Mouse (Mus musculus) B cell, adult 62 days (primary cell): ENCODE measurements around the gene Nt5dc2. TPM values are rescaled to one million over a fixed set of nuclear protein-coding genes. Genes with fewer than 3 reads are reported as not detected.

Experiments used
- total RNA-seq: library from RNA; stranded (reverse); gene quantifications from 4 replicates; pipeline ENCODE4 v1.2.4, GENCODE M21; 2023

The Nt5dc2 gene
- 0.80 to 1.7 TPM (median 1.5 TPM) in 4 replicates for total RNA-seq

GRCm38 (mm10) chr14:31130236-31131220, at the start of gene Nt5dc2:
TSS of gene Nt5dc2 (plus strand) at chr14:31131053.

GRCm38 (mm10) chr14:31128826-31129219, 2.0 kb upstream of the Nt5dc2 start, which contains the start of gene Smim4:
TSS of gene Smim4 (minus strand) at chr14:31128956.

GRCm38 (mm10) chr14:31168425-31168824, 37.6 kb downstream of the Nt5dc2 start, which contains the start of gene Stab1:
TSS of gene Stab1 (minus strand) at chr14:31168641.

Other genes starting within 250 kb of the Nt5dc2 start
- 0.26 to 1.0 TPM (median 0.48 TPM) in 4 replicates for gene Itih4, start 244.6 kb upstream of the Nt5dc2 start, total RNA-seq
- gene Itih3, start 207.3 kb upstream of the Nt5dc2 start, total RNA-seq = not detected in 4 replicates
- gene Itih1, start 187.8 kb upstream of the Nt5dc2 start, total RNA-seq = not detected in 4 replicates
- 5.3 to 9.2 TPM (median 6.0 TPM) in 4 replicates for gene Nek4, start 179.7 kb upstream of the Nt5dc2 start, total RNA-seq
- 9.7 to 15.3 TPM (median 11.5 TPM) in 4 replicates for gene Glt8d1, start 129.7 kb upstream of the Nt5dc2 start, total RNA-seq
- 67.8 to 75.3 TPM (median 71.6 TPM) in 4 replicates for gene Spcs1, start 129.4 kb upstream of the Nt5dc2 start, total RNA-seq
- 76.6 to 84.3 TPM (median 79.4 TPM) in 4 replicates for gene Pbrm1, start 111.9 kb upstream of the Nt5dc2 start, total RNA-seq
- gene Gnl3, start 111.9 kb upstream of the Nt5dc2 start, total RNA-seq = 451 to 493 TPM (median 486 TPM) in 4 replicates
- 15.9 to 25.8 TPM (median 17.4 TPM) in 4 replicates for gene Smim4, start 2.1 kb upstream of the Nt5dc2 start, total RNA-seq
- 0.33 to 2.9 TPM (median 0.94 TPM) in 3 of 4 replicates, not detected in the other for gene Stab1, start 37.6 kb downstream of the Nt5dc2 start, total RNA-seq
- 2.0 TPM in 1 of 4 replicates, not detected in the others for gene Tnnc1, start 77.3 kb downstream of the Nt5dc2 start, total RNA-seq
- 318 to 343 TPM (median 336 TPM) in 4 replicates for gene Nisch, start 85.9 kb downstream of the Nt5dc2 start, total RNA-seq
- gene Sema3g, start 86.8 kb downstream of the Nt5dc2 start, total RNA-seq = not detected in 4 replicates
- gene Phf7, start 120.3 kb downstream of the Nt5dc2 start, total RNA-seq = 12.6 to 18.4 TPM (median 14.7 TPM) in 4 replicates
- gene Bap1, start 120.4 kb downstream of the Nt5dc2 start, total RNA-seq = 117 to 132 TPM (median 124 TPM) in 4 replicates
- 0.15 to 0.53 TPM (median 0.35 TPM) in 4 replicates for gene Dnah1, start 192.8 kb downstream of the Nt5dc2 start, total RNA-seq
- gene Capn7, start 205.6 kb downstream of the Nt5dc2 start, total RNA-seq = 50.0 to 56.4 TPM (median 54.6 TPM) in 4 replicates